Mouse (Mus musculus): ENCODE data around the gene Zfp541.

GRCm38 (mm10) chr7:16031072-16031471, 30.5 kb upstream of the Zfp541 start:
- TF ChIP-seq POLR2A (IDR thresholded peaks at IDR 0.05; ENCODE audit: insufficient read length, low read depth) = no peak
- peak; percentile 77 for TF ChIP-seq TCF12 (IDR thresholded peaks at IDR 0.05; ENCODE audit: insufficient read depth, poor library complexity, severe bottlenecking)
- no peak for TF ChIP-seq USF1 (IDR thresholded peaks at IDR 0.05; ENCODE audit: low read depth)
- TF ChIP-seq REST (IDR thresholded peaks at IDR 0.05; ENCODE audit: insufficient read depth, insufficient read length) = no peak
- TF ChIP-seq MYOD1 (IDR thresholded peaks at IDR 0.05; ENCODE audit: control insufficient read depth in 1 of 3, insufficient read length in 2 of 3, low read depth in 2 of 3) = peak; percentile 34 to 75 (median 61)
- no peak for TF ChIP-seq MAX (IDR thresholded peaks at IDR 0.05; ENCODE audit: low read depth)
- TF ChIP-seq POLR2AphosphoS2 (IDR thresholded peaks at IDR 0.05; ENCODE audit: insufficient read length, low read depth) = no peak
- no peak for TF ChIP-seq E2F4 (IDR thresholded peaks at IDR 0.05; ENCODE audit: insufficient read depth)
- no peak for TF ChIP-seq TCF3 (IDR thresholded peaks at IDR 0.05; ENCODE audit: insufficient read length, low read depth)
- TF ChIP-seq MYOG (IDR thresholded peaks at IDR 0.05; ENCODE audit: control insufficient read depth in 1 of 3, insufficient read depth in 1 of 3, insufficient read length in 2 of 3, low read depth in 2 of 3) = peak in 2 of 3 experiments; percentile 70 to 98
- TF ChIP-seq SRF (IDR thresholded peaks at IDR 0.05; ENCODE audit: control insufficient read depth, insufficient read length, low read depth) = no peak

Measured in myocyte (in vitro differentiated cells).